Mouse (Mus musculus): ENCODE measurements around the gene Gm11444. TPM values are rescaled to one million over a fixed set of nuclear protein-coding genes. Genes with fewer than 3 reads are reported as not detected.

Gm11444 gene
- total and polyA plus RNA-seq, 2 experiments = not detected

DNA sequence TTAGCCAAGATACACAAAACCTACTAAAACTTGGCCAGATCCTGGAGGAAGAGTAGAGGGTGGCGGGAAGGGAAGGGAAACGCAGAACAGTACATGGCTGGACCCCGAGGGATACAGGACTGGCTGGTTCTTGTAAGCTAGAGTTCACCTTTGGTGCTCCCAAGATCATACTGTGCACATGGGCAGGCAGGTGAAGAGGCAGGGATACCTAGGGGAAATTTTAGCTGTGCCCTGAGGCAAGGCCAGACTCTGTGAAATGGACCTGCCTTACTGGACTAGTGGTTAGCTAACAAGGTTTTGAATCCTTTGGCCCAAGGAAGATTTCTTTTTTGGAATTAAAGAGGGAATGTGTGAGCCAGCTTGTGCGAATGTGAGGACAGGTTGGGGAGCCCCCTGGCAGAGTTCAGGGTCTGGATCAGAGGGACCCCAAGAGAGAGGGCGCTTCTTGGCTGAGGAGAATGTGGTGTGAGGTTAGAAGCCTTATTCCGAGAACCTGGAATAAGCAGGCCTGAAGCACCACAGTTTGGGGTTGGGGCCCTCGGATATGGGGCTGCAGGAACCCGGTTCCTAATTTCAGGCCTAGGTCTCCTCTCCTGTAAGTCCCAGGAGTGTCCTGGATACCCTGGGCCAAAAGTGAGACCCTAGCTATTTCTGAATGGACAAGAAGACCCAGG is 39.1 kb upstream of the Gm11444 start:
- Histone ChIP-seq H3K36me3 (ENCODE audit: control insufficient read depth, insufficient read depth, low read length) (no peaks in the 10 kb centered on the region), H3K9ac (ENCODE audit: low read depth, low read length) (no peak overlapping the region), H3K27ac (replicated peaks; ENCODE audit: insufficient read depth, low read depth, low read length) (no peak overlapping the region), H3K27me3 (ENCODE audit: control insufficient read depth, insufficient read depth, low read length) (peaks cover 59% of the 10 kb centered on the region), H3K79me2 (ENCODE audit: control insufficient read depth, insufficient read depth, low read length) (no peaks in the 10 kb centered on the region), H3K4me1 (ENCODE audit: control insufficient read depth, insufficient read depth, low read length) (no peaks in the 10 kb centered on the region), H3K4me3 (ENCODE audit: insufficient read depth, low read depth, low read length) (no peak overlapping the region)
- DNase-seq (ENCODE audit: extremely low read depth, low read depth, low spot score) = no peak
- WGBS = 52% methylated on average over 8 of the region's 8 CpGs
- no peak for TF ChIP-seq CTCF (IDR thresholded peaks at IDR 0.05; ENCODE audit: low read depth, low read length)

DNA sequence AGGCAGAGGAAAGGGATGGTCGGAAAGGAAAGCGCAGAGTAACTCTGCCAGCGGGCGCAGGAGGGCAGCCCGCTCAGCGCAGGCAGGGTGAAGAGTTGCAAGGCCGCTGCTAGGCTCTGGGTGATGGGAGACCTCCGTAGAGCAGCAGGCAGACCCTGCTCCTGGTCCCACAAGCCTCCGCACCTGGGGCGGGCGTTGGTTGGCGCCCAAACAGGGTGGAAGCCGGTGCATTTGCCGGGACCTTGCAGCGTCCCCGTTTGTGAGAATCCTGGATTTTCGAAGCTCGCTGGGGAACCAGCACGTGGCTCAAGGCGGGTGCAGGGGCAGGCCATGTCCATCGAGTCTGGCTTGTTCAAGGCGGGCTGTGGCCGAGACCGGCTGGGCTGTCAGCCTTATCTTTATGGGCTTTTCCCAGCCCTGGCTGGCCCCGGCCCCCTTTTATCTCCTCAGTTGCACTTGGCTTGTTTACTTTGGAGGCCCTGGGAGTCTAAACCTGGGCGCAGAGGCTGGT is 38.4 kb upstream of the Gm11444 start:
- Histone ChIP-seq H3K4me3 (ENCODE audit: insufficient read depth, low read depth, low read length) (no peak overlapping the region), H3K4me1 (ENCODE audit: control insufficient read depth, insufficient read depth, low read length) (no peaks in the 10 kb centered on the region), H3K27me3 (ENCODE audit: control insufficient read depth, insufficient read depth, low read length) (peaks cover 59% of the 10 kb centered on the region), H3K36me3 (ENCODE audit: control insufficient read depth, insufficient read depth, low read length) (no peaks in the 10 kb centered on the region), H3K9ac (ENCODE audit: low read depth, low read length) (no peak overlapping the region), H3K79me2 (ENCODE audit: control insufficient read depth, insufficient read depth, low read length) (no peaks in the 10 kb centered on the region), H3K27ac (replicated peaks; ENCODE audit: insufficient read depth, low read depth, low read length) (no peak overlapping the region)
- TF ChIP-seq CTCF (IDR thresholded peaks at IDR 0.05; ENCODE audit: low read depth, low read length) (no peak), POLR2A (IDR thresholded peaks at IDR 0.05; ENCODE audit: extremely low read depth, insufficient read depth, low read length) (no peak)
- DNase-seq (ENCODE audit: extremely low read depth, low read depth, low spot score) = no peak
- WGBS = 10% methylated on average over 26 of the region's 26 CpGs

DNA sequence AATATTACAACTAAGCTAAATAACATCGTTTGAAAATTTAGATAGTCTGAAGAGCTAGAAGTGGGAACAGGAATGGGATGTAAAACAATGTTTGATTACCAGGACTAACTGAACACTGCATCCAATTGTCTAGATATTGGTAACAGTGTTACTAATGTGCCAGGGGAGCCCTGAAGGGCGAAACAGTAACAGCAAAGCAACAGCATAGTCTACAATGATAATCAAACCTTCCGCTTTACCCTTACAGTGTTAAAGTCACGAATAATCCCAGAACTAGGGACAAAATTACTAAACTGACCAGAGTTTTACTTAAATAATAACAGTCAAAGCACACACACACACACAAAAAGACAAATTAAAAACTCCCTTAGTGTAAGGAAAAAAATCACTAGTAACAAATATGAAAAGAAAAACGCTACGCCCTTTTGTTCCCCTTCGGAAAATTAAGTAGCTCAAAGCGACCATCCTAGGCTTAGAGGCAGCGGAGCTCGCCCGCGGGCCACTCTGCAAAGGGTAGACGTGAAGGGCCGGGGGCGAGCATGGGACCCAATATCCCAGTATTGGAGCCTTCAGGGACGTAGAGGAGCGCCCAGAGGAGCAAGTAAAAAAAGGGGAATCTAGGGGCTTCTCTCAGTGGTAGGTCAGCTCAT is 37.8 kb upstream of the Gm11444 start:
- Histone ChIP-seq H3K79me2 (ENCODE audit: control insufficient read depth, insufficient read depth, low read length) (no peaks in the 10 kb centered on the region), H3K27ac (replicated peaks; ENCODE audit: insufficient read depth, low read depth, low read length) (no peak overlapping the region)
- 14% methylated on average over 17 of the region's 17 CpGs for WGBS

DNA sequence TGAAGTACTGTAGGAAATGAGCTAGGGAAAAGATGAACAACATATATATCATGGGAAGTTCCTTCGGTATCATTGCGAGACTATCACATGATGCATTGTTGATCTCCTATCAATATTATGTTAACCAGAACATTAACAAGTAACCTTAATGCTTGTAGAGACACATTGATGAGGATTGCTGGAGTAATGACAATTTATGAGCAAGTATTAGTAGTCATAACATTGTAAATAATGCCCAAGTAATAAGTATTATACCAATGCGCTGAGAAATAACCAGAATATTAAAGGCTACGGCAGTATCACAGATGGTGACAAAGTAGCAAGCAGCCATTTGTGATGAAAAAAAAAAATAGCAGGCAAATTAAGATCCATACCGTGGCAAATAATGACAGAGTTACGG is 37.1 kb upstream of the Gm11444 start:
- TF ChIP-seq POLR2A (IDR thresholded peaks at IDR 0.05; ENCODE audit: extremely low read depth, insufficient read depth, low read length) (no peak), CTCF (IDR thresholded peaks at IDR 0.05; ENCODE audit: low read depth, low read length) (no peak)
- Histone ChIP-seq H3K4me3 (ENCODE audit: insufficient read depth, low read depth, low read length) (no peak overlapping the region), H3K4me1 (ENCODE audit: control insufficient read depth, insufficient read depth, low read length) (no peaks in the 10 kb centered on the region), H3K27me3 (ENCODE audit: control insufficient read depth, insufficient read depth, low read length) (peaks cover 53% of the 10 kb centered on the region), H3K36me3 (ENCODE audit: control insufficient read depth, insufficient read depth, low read length) (no peaks in the 10 kb centered on the region), H3K79me2 (ENCODE audit: control insufficient read depth, insufficient read depth, low read length) (no peaks in the 10 kb centered on the region), H3K27ac (replicated peaks; ENCODE audit: insufficient read depth, low read depth, low read length) (no peak overlapping the region), H3K9ac (ENCODE audit: low read depth, low read length) (no peak overlapping the region)
- DNase-seq (ENCODE audit: extremely low read depth, low read depth, low spot score) = no peak
- 43% methylated on average over 6 of the region's 6 CpGs for WGBS

More for the DNA sequence above, 37.8 kb upstream of the Gm11444 start:
- Histone ChIP-seq H3K4me3 (ENCODE audit: insufficient read depth, low read depth, low read length) (no peak overlapping the region), H3K27me3 (ENCODE audit: control insufficient read depth, insufficient read depth, low read length) (peaks cover 56% of the 10 kb centered on the region), H3K36me3 (ENCODE audit: control insufficient read depth, insufficient read depth, low read length) (no peaks in the 10 kb centered on the region), H3K4me1 (ENCODE audit: control insufficient read depth, insufficient read depth, low read length) (no peaks in the 10 kb centered on the region), H3K9ac (ENCODE audit: low read depth, low read length) (no peak overlapping the region)
- no peak for DNase-seq (ENCODE audit: extremely low read depth, low read depth, low spot score)
- no peak for TF ChIP-seq POLR2A (IDR thresholded peaks at IDR 0.05; ENCODE audit: extremely low read depth, insufficient read depth, low read length)
- TF ChIP-seq CTCF (IDR thresholded peaks at IDR 0.05; ENCODE audit: low read depth, low read length) = no peak

DNA sequence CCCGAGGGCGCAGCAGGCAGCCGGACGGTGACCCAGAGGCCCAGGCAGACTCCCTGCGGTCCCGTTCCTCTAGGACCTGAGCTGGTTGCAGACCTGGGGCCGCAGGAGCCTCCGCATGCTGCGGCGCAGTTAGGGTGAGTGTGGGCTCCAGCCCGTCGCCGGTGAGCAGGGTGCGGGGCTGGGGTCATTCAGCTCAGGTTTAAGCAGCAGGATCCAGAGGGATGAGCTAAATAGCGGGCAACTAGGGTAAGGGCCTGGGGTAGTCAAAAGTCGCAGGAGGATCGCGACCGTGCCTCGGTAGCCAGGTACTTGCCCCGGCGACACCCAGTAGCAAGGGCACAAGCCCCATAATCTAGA is 36.3 kb upstream of the Gm11444 start:
- Histone ChIP-seq H3K79me2 (ENCODE audit: control insufficient read depth, insufficient read depth, low read length) (no peaks in the 10 kb centered on the region), H3K9ac (ENCODE audit: low read depth, low read length) (no peak overlapping the region), H3K36me3 (ENCODE audit: control insufficient read depth, insufficient read depth, low read length) (no peaks in the 10 kb centered on the region), H3K4me3 (ENCODE audit: insufficient read depth, low read depth, low read length) (no peak overlapping the region), H3K27ac (replicated peaks; ENCODE audit: insufficient read depth, low read depth, low read length) (no peak overlapping the region), H3K27me3 (ENCODE audit: control insufficient read depth, insufficient read depth, low read length) (peaks cover 46% of the 10 kb centered on the region), H3K4me1 (ENCODE audit: control insufficient read depth, insufficient read depth, low read length) (no peaks in the 10 kb centered on the region)
- TF ChIP-seq POLR2A (IDR thresholded peaks at IDR 0.05; ENCODE audit: extremely low read depth, insufficient read depth, low read length) (no peak), CTCF (IDR thresholded peaks at IDR 0.05; ENCODE audit: low read depth, low read length) (no peak)
- 14% methylated on average over 22 of the region's 22 CpGs for WGBS
- DNase-seq (ENCODE audit: extremely low read depth, low read depth, low spot score) = no peak

Data from liver, adult 2 months (tissue).